Mouse (Mus musculus) cortical plate, adult 2 months (tissue): ENCODE data around the gene Tcf12.

Experiments
- CTCF ChIP-seq: fragments of 200-500 bp; IDR thresholded peaks from 2 replicates; pipeline ENCODE4 v1.5.1; 2011; ENCODE audit warnings: mild to moderate bottlenecking, control low read depth, low read length; ENCODE audit not compliant: insufficient read depth; ENCODE audit errors: extremely low read depth
- POLR2A ChIP-seq: fragments of 200-500 bp; IDR thresholded peaks from 2 replicates; pipeline ENCODE4 v1.6.1; 2011; ENCODE audit warnings: mild to moderate bottlenecking, low read length, control low read depth; ENCODE audit not compliant: insufficient read depth; ENCODE audit errors: extremely low read depth

DNA sequence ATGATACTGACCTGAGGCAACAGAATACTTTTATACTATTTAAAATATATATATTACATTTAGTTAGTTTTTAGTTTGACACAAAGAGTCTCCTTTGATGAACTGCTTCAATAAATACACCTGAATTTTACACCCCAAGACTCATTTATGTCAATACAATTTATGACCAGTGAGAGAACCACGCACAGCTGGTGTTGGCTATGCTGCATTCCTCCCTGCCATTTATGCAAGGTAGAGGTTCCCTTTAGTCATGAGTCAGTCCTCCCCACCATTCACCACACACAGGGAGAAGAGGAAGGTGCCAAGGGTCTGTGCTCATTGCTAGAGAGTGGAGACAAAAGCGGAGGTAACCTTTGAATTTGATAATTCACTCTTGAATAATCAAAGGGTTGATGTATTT lies 46.7 kb upstream of the Tcf12 start:
- TF ChIP-seq CTCF: no peak
- TF ChIP-seq POLR2A: no peak
